Mouse (Mus musculus): ENCODE data around the gene Ctcfl.
A peak's percentile ranks its signal among the peaks of the same experiment; 100 is the strongest.

The Ctcfl gene

GRCm38 (mm10) chr2:173047471-173047870 is 71.9 kb downstream of the Ctcfl start:
- DNase-seq (ENCODE audit: low spot score): no peak

DNA sequence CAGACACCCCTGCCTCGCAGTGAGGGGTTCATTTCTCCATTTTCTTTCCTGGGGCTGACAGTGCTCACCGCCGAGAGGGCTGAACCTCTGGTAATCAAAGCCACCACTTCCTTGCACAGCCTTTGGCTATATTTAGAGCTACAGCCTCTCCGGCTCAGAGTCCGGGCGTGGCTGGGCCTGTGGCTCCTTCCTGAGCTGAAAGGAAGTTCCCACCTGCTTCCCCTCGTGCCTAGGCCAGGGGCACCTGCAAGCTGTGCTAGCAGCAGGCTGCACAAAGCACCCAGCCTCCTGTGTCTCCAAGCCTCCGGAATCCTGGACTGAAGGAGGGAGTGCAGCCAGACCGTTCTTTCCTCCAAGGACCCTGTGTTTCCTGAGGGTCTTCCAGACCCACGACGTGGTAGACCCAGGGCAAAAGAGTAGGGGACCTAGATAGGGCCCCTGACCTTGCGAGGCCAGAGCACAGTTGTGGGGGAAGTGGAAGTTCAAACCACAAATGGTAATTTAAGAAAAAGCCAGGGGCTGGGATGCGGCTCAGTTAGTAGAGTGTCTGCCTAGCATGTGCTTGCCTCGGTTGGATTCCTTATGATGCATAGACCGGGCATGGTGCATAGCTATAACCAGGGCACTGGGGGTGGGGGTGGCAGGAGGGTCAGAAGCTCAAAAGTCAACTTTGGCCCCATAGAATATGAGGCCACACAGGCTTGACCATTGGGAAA is 72.6 kb downstream of the Ctcfl start:
- peak; percentile 51 for DNase-seq (ENCODE audit: low spot score)

DNA sequence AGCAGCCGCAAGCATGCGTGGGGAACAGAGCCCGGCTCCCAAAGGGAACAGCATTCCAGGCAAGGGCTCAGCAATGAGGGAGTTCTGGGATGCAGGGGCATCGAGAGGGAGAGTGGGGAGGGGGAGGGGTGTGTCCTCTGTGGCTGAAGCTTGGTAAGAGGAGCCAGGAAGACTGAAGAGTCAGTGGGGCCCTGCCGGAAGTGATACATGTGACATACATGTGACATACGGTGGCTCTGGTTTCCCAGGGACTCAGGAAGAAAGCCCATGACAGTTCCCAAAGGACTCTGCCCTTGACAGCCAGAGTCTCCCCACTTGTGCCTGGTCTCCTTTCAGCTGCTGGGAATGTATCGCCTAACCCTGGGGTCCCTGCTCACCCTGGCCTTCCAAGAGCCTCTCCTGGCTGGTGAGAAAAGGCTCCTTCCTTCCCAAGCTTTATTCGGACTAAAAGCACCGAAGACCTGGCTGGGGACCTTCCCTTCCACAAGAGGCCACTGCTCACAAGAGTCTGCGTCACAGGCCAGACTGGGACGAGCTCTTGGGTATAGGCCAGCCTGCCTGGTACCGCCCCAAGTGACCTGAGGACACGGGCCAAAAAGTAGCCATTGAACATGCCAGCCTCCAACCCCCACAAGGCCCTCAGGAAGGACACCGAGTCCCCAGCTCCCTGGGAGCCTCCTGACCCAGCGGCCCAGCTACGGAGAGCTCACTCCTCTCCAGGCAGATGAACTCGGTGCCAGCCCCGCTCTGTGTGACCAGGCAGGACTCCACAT is 74.9 kb downstream of the Ctcfl start:
- DNase-seq (ENCODE audit: low spot score): no peak

All from lung, postnatal 25 days (tissue).